Mouse (Mus musculus) c-Kit-positive CD71-positive TER-119-negative erythroid progenitor cells, embryonic 14.5 days (primary cell): ENCODE results near the gene Slc5a5.

Experiments
- DNase-seq: peaks from one replicate; pipeline ENCODE4 v3.0.0-alpha.2; 2013; ENCODE audit warnings: low read depth

Gene Slc5a5

DNA sequence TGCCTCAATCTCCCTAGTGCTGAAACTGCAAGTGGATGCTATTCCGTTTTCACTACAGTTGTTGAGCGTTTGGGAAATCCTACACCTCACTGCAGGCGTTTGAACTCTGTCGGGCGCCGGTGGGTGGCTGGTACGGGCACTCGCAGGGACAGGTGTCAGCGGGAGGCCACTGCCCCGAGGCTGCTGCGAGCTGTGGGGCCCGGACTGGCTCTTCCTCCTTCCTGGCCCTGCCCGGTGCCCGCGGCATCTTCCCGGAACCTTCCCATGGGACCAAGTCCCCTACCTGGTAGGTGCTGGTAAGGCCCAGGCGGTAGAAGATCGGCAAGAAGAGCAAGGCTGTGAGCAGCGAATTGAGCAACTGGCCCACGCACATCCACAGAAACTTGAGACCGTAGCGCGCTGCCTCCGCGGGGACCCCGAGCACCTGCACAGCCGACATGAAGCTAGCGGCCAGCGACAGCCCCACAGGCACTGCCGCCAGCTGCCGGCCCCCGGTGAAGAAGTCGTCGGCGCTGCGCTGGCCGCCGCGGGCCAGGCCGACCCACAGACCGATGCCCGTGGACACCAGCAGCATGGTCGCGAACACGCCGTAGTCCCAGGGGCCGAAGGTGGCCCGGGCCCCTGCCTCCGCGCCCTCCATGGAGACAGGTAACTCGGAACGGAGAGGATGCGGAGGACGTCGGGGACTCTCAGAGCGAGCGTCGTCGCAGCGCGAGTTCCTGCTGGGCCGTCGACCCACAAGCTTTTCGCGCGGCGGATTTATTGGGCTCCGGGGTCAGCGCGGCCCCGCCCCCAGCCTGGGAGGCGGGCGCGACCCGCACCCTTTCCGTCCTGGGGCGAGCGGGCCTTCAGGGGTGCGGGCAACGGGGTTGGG is at the start of gene Slc5a5:
Gene Slc5a5 (minus strand): TSS at position 736 of the 874 bp plus-strand sequence.
- no peak for DNase-seq

GRCm38 (mm10) chr8:70941478-70941877 is 48.9 kb upstream of the Slc5a5 start:
- no peak for DNase-seq

GRCm38 (mm10) chr8:70937200-70937599 is 44.6 kb upstream of the Slc5a5 start:
- no peak for DNase-seq

DNA sequence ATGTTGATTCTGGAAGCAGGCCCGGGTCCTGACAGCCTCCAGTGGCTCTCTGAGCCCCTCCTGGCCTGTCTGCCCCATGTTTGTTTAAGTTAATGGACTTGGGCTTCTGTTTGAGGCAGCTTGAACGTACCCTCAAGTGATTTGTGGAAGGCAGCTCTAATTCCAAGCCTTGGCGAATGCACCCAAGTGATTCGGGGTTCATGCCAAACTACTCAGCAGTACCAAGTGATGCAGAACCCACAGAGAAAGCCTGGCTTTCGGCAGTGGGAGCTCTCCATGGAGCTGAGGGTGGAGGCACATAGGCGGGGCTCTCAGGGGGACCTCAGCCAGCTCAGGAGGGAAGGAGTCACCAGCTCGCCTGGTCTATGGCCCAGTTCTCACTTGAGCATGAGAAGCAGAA is 42.2 kb upstream of the Slc5a5 start:
- no peak for DNase-seq

GRCm38 (mm10) chr8:70933036-70933435 is 40.5 kb upstream of the Slc5a5 start:
- no peak for DNase-seq

- DNase-seq, result no peak
Observed at GRCm38 (mm10) chr8:70931731-70932130, 39.2 kb upstream of the Slc5a5 start.

- DNase-seq, result no peak
Observed at GRCm38 (mm10) chr8:70928778-70929322, 36.3 kb upstream of the Slc5a5 start.

DNA sequence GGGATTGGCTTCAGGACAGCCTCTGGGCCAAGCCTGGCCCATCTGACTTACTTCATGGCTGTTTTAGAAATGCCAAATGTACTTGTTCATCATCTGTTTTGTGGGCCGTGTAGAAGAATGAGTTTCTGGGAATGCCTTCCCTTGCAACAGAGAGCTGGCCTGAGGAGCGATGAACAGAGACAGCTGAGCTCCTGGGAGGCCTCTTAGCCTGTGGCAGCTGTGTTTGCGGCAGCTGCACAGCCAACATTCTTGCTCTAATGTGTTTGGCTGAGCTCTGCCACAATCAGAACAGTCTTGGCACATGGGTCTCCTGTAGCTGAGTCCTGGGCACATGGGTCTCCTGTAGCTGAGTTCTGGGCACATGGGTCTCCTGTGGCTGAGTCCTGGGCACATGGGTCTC is 35.5 kb upstream of the Slc5a5 start:
- no peak for DNase-seq

GRCm38 (mm10) chr8:70926396-70926795 is 33.8 kb upstream of the Slc5a5 start:
- DNase-seq, result no peak

DNA sequence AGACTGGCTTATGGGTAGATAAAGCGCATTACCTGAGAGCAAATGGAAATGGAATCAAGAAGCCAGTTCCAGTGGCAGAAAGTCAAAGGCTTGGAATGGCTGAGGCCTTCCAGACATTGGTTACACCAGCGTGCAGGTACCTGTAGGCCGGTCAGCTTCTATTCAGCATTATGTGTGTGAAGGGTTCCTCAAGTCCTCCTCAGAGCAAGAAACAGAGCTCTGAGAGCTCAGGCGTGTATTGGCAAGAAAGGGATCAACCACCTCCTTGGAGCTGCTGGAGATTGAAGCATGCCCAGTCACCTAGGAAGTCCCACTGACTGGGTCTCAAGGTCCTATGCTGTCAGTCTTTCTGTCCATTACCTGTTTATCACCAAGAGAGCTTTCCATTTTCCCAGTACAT is 33.2 kb upstream of the Slc5a5 start:
- no peak for DNase-seq

DNA sequence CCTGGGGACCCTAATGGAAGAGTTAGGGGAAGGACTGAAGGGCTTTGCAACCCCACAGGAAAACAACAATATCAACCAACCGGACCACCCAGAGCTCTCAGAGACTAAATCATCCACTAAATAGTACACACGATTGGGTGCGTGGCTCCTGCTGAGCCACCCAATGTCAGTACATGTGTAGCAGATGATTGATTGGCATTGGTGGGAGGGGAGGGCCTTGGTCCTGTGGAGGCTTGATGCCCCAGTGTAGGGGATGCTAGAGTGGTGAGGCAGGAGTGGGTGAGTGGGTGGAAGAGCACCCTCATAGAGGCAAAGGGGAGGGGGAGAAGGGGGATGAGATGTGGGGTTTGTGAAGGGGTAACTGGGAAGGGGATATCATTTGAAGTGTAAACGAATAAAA is 31.6 kb upstream of the Slc5a5 start:
- DNase-seq, result no peak

DNA sequence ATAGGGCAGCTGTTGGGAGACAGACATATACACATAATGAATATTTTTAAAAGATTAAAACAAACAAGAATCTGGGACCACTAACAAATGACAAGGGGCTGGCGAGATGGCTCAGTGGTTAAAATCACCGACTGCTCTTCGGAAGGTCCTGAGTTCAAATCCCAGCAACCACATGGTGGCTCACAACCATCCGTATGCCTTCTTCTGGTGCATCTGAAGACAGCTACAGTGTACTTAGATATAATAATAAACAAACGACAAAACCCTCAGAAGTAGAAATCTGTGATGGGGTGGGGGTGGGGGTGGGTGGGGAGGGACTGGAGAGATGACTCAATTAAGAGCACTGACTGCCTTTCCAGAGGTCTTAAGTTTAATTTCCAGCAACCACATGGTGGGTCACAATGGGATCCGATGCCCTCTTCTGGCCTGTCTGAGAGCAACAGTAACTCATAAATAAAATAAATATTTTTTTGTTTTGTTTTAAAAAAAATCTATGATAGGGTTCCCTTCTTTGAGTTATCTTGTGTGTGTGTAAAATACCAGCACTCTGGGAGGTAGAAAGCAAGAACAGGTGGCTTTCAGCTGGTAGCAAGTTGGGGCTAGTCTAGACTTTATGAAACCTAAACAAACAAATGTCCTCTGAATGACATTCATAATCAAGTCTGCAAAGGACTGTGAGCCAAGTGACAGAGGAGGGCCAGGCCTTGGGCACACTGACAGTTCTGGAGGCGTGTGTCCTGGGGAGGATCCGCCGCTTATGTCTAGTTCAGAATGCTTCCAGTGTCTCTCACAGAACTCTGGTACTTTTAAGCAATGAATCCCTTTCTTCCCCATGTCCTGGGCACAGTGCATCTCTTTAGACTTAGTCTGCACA is 27.7 kb upstream of the Slc5a5 start:
- DNase-seq, result no peak

GRCm38 (mm10) chr8:70914704-70915103 is 22.1 kb upstream of the Slc5a5 start:
- no peak for DNase-seq

DNA sequence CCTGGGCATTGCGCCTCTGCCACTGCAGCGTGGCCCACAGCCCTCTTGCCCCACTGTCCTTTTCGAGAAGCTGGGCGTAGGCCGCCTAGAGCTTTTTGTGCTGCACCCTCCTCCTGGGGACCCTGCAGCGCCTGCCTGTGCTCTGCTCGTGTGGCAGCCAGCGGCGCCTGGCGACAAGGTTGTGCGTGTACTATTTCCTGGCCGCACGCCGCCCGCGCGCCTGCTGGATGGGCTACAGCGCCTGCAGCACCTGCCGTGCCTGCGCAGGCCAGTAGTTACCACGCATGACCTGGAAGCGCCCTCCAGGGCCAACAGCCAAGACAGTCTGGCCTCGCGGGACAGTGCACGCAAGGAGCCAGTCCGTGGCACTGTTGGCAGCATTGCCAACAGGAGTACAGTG is 21.0 kb upstream of the Slc5a5 start:
- DNase-seq, result no peak

GRCm38 (mm10) chr8:70912955-70913354 is 20.4 kb upstream of the Slc5a5 start:
- DNase-seq, result no peak

DNA sequence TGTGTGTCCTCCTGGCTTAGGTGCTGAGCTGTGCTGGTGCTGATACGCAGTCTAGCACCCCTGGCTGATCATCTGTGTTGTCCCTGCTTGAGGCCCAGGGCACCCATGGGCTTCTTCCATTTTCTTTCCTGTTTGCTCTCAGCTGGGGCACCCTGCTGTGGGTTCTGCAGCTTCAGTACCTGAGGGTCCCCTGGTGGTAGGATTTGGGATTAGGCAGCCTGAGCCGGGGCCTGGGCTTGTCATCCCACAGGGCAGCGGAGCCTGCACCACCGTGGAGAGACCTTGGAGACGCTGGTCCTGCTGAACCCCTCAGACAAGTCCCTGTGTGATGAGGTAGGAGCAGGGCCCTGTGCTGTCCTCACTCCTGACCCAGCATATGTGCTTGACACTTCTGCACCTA is 19.0 kb upstream of the Slc5a5 start:
- DNase-seq, result no peak

- DNase-seq, result no peak
Observed at GRCm38 (mm10) chr8:70907518-70907917, 15.0 kb upstream of the Slc5a5 start.

DNA sequence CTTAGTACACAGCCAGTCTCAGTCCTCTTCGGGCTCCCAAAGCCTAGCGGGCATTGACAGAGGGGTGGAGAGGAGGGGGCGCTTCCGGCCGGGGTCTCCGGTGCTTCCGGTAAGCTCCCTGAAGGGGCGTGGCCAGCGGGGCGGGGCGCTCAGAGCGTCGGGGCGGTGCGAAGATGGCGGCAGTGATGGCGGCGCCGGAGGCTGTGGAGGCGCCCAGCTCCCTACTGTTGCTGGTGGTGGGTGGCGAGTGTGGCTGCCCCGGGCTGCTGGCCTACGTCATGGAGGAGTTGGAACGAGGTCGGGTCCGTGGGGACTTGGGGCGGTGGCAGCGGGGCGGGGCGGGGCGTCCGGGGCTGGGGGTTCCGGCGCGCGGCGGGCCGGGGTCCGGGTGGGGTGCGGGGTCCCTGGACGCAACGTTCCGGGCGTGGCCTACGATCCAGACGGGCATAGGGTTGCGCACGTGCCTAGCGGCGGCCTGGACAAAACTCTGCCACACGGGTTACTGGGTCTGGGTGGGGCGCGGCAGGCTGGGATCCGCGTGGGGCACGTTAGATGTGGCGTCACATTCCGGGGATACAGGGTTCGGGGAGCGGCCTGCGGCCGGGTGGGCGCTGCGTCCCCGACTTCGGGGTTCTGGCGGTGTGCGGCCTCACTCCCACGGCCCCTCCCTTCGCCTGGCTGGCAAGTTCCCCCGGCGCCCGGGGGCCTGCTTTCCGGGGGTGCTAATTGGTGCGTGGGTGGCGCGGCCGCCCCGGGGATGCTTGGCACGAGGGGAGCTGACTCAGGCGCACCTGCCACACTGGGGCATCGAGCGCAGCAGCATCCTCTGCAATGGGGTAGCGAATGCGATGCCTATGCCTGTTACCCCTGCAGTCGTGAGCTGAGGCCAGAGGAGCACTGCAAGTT is 13.5 kb upstream of the Slc5a5 start, which contains the start of gene Map1s:
Gene Map1s (plus strand): TSS at position 102 of the 906 bp plus-strand sequence.
- DNase-seq, result no peak

DNA sequence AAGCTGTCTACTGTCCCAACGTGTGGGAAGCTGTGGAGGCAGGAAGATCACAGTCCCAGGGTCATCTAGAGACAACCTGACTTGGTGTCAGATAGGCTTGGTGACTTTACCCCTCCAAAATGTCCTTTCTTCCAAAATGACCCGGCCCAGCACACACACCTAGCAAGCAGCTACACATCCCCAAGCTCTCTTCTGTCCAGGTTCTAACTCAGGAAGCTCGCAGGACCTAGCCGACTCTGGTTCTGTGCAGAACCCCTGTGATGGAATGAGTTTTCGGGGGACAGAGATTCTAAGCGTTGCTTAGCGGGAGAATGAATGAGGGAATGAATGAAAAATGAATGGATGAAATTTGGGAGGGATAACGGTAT is 12.9 kb upstream of the Slc5a5 start:
- no peak for DNase-seq

GRCm38 (mm10) chr8:70904532-70904931 is 12.0 kb upstream of the Slc5a5 start:
- DNase-seq, result no peak

DNA sequence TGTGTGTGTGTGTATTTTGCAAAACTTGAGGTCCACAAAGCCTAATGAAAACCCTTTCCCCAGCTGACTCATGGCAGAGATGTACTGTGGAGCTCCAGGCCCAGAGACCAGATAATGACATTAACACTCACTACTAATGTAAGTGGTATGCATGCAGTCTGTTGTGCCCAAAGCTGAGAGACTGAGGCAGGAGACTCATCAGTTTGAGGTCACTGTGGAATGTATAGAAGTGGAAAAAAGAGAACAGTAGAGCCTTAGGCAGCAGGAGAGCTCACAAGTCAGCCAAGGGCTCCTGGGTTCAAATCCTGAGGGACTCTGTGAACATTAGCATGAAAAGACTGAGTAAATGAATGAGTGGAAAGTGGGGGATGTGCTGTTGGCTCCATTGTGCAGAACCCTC is 11.0 kb upstream of the Slc5a5 start:
- no peak for DNase-seq

DNA sequence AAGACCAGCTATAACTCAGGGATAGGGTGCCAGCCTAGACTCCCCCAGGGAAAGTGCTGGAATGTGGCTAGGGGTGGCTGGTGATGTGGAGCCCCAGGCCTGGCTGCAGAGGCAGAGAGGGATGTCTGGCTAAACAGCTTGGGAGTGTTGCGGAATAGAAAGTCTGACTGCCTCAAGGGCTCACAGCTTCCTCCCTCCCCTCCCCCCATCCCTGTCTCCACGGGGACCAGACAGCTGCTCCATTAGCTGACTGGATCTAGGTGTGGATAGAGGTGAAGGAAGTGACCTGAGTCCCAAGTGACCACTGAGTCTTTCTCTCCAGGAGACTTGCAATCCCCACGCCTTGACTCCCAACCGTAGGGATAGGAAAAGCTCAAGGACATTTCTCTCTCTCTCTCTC is 10.6 kb upstream of the Slc5a5 start:
- DNase-seq, result no peak
